32 mouse cellular contexts compared by ENCODE assay signal in the genomic region with DNA sequence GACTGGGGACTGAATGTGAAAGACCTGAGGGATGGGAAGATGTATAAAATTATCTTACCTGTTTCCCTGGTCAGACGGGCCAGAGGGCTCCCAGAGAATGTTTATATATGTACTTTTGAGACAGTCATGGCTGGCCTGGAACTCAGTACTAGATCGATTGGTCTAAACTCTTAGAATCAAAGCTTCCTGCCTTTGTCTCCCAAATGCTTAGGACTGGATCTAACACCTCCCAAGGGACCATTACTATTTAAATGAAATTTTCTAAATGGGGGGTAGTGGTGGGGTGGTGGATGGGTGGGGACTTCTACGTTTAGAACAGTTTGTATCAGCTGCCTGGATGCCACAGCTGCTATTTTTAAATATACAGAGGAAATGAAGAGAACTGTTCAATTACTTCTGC. TPM values are rescaled to one million over a fixed set of nuclear protein-coding genes. Genes with fewer than 3 reads are reported as not detected.
DNase-seq lines count a peak whose midpoint lies in the region; ATAC-seq and TF ChIP-seq lines count a peak whose summit lies in the region.
"Had no signal": no experiment of that assay in that cellular context is flagged by ENCODE, and none has a peak within 500 bp of the region (broad histone marks: within the 10 kb centered on the region; RNA-seq: fewer than 3 reads in every experiment).

No protein-coding gene starts in this region.

- no peak for TF ChIP-seq EP300 in heart, postnatal 0 days (IDR thresholded peaks at IDR 0.05; ENCODE audit: low read depth)

- no peak overlapping the region for H3K4me3 ChIP-seq in gastrocnemius, adult 2 months
- H3K4me3 ChIP-seq in heart, postnatal 0 days (ENCODE audit: low read depth, low read length) = no peak overlapping the region
- H3K4me3 ChIP-seq: embryonic facial prominence, embryonic 10.5 days; embryonic facial prominence, embryonic 13.5 days; erythroblast, embryonic 14.5 days; forebrain, embryonic 12.5 days; forebrain, embryonic 15.5 days; heart, embryonic 12.5 days; heart, embryonic 15.5 days; hindbrain, embryonic 10.5 days; hindbrain, embryonic 13.5 days; intestine, embryonic 15.5 days had no signal

- no peak for TF ChIP-seq CTCF in gastrocnemius, adult 2 months (IDR thresholded peaks at IDR 0.05)
- no peak for TF ChIP-seq CTCF in heart, postnatal 0 days (IDR thresholded peaks at IDR 0.05; ENCODE audit: low read depth)

- no peak overlapping the region for H3K9ac ChIP-seq in heart, postnatal 0 days (replicated peaks; ENCODE audit: low read depth, low read length)
- H3K9ac ChIP-seq: embryonic facial prominence, embryonic 13.5 days; forebrain, embryonic 12.5 days; forebrain, embryonic 15.5 days; heart, embryonic 12.5 days; heart, embryonic 15.5 days; hindbrain, embryonic 13.5 days; intestine, embryonic 15.5 days had no signal

- no peaks in the 10 kb centered on the region for H3K27me3 ChIP-seq in heart, postnatal 0 days (ENCODE audit: control insufficient read depth, insufficient read depth, low read length)
- H3K27me3 ChIP-seq: embryonic facial prominence, embryonic 13.5 days; forebrain, embryonic 12.5 days; forebrain, embryonic 15.5 days; heart, embryonic 12.5 days; heart, embryonic 15.5 days; hindbrain, embryonic 13.5 days; intestine, embryonic 15.5 days; Patski had no signal

- H3K4me1 ChIP-seq in heart, postnatal 0 days (ENCODE audit: control insufficient read depth, insufficient read depth) = peaks cover 10% of the 10 kb centered on the region; the same call in 1 of the 2 replicates
- H3K4me1 ChIP-seq: forebrain, embryonic 12.5 days; forebrain, embryonic 15.5 days; intestine, embryonic 15.5 days had no signal

- no peaks in the 10 kb centered on the region for H3K9me3 ChIP-seq in heart, postnatal 0 days (replicated peaks; ENCODE audit: control insufficient read depth, low read length)
- H3K9me3 ChIP-seq: embryonic facial prominence, embryonic 10.5 days; embryonic facial prominence, embryonic 13.5 days; forebrain, embryonic 12.5 days; forebrain, embryonic 15.5 days; G1E; heart, embryonic 12.5 days; heart, embryonic 15.5 days; hindbrain, embryonic 10.5 days; hindbrain, embryonic 13.5 days; intestine, embryonic 15.5 days had no signal

- no peak for ATAC-seq in heart, postnatal 0 days (ENCODE audit: insufficient read depth, low read depth)
- ATAC-seq: activated CD4-positive, CD25-positive, alpha-beta regulatory T cell, adult 4 months; forebrain, embryonic 15.5 days; hindbrain, embryonic 16.5 days; intestine, embryonic 15.5 days; Patski had no signal

- WGBS in heart, postnatal 0 days = 37% methylated on average over 3 of the region's 3 CpGs

- 0 out of 2 replicates have a peak, but pooled peaks cover 6% of the 10 kb centered on the region for H3K36me3 ChIP-seq in heart, postnatal 0 days (replicated peaks; ENCODE audit: control insufficient read depth, insufficient read depth, low read length)

- 0 out of 2 replicates have a peak overlapping the region, but pooled peaks have one; percentile 31 for H3K27ac ChIP-seq in gastrocnemius, adult 2 months
- 0 out of 2 replicates have a peak overlapping the region, but pooled peaks have one; percentile 11 for H3K27ac ChIP-seq in heart, postnatal 0 days (ENCODE audit: low read depth)
- H3K27ac ChIP-seq: embryonic facial prominence, embryonic 10.5 days; embryonic facial prominence, embryonic 13.5 days; forebrain, embryonic 12.5 days; forebrain, embryonic 15.5 days; heart, embryonic 15.5 days; hindbrain, embryonic 10.5 days; hindbrain, embryonic 13.5 days; intestine, embryonic 15.5 days had no signal

- DNase-seq in gastrocnemius, adult 2 months = no peak
- no peak for DNase-seq in gastrocnemius, postnatal 36 days
- no peak for DNase-seq in heart, postnatal 0 days (ENCODE audit: low spot score)
- DNase-seq in heart, postnatal 4 days = no peak
- DNase-seq in ES-CJ7 (ENCODE audit: low read depth, low spot score) = peak; percentile 77
- peak; percentile 45 for DNase-seq in ZHBTc4 (ENCODE audit: low read depth, low spot score)
- no peak for DNase-seq in embryo, embryonic 10 days (ENCODE audit: low spot score)
- DNase-seq in layer of hippocampus, adult 9-11 months = no peak
- DNase-seq: adrenal gland, postnatal 10 days; adrenal gland, postnatal 36 days; cerebellum, adult 11 months; cerebellum, adult 2 months; cerebellum, adult 9-11 months; cerebellum, postnatal 25 days; embryo, embryonic 11 days; gastrocnemius, postnatal 14 days; kidney, adult 11 months; kidney, adult 8-10 months had no signal

- intact Hi-C loops in gastrocnemius, adult 2 months (cut with DNase I) = no loop called here
- intact Hi-C loops in gastrocnemius, postnatal 36 days (cut with DNase I) = no loop called here

- no peak overlapping the region for H3K4me2 ChIP-seq in heart, postnatal 0 days (ENCODE audit: low read depth, low read length)
- H3K4me2 ChIP-seq: embryonic facial prominence, embryonic 13.5 days; forebrain, embryonic 12.5 days; forebrain, embryonic 15.5 days; heart, embryonic 12.5 days; heart, embryonic 15.5 days; hindbrain, embryonic 13.5 days; intestine, embryonic 15.5 days had no signal

RNA-seq across cellular contexts. Expression of gene Tom1, which starts 19.5 kb away (rescaled TPM):
- 10 to 100 TPM; 45.9 to 49.7 TPM for total RNA-seq in gastrocnemius, adult 2 months (2021)
- 10 to 100 TPM; 42.1 to 50.5 TPM for total RNA-seq in gastrocnemius, postnatal 36 days (2021)
- total RNA-seq in heart, postnatal 0 days (2014; rRNA removed; ENCODE audit: low replicate concordance) = 56.1 and 110 TPM in 2 replicates
- polyA plus RNA-seq in heart, postnatal 0 days (2015; fragmentation: Nextera tagmentation; extraction: Ambion mirVana) = 68.7 and 75.8 TPM in 2 replicates
- total RNA-seq in heart, postnatal 4 days (2021) = 10 to 100 TPM; 70.7 to 73.3 TPM

RNA-seq across cellular contexts. Expression of gene Hmgxb4, which starts 20.8 kb away (rescaled TPM):
- total RNA-seq in gastrocnemius, adult 2 months (2021) = 1 to 10 TPM; 8.3 to 9.9 TPM
- total RNA-seq in gastrocnemius, postnatal 36 days (2021) = 1 to 10 TPM; 7.0 to 7.4 TPM
- 17.0 and 23.7 TPM in 2 replicates for total RNA-seq in heart, postnatal 0 days (2014; rRNA removed; ENCODE audit: low replicate concordance)
- polyA plus RNA-seq in heart, postnatal 0 days (2015; fragmentation: Nextera tagmentation; extraction: Ambion mirVana) = 9.0 and 10.2 TPM in 2 replicates
- 10 to 100 TPM; 23.0 to 26.4 TPM for total RNA-seq in heart, postnatal 4 days (2021)

Comparison
In these comparisons a context has a peak if more than half of its experiments do, and no peak if none do; other contexts are left out.
1. DNase-seq: peak in ES-CJ7 (single experiment) and ZHBTc4 (single experiment); none in gastrocnemius, adult 2 months (single experiment), gastrocnemius, postnatal 36 days (0 of 2), heart, postnatal 0 days (single experiment), heart, postnatal 4 days (single experiment), embryo, embryonic 10 days (single experiment) and layer of hippocampus, adult 9-11 months (single experiment).